ENCODE assay signal across 22 mouse cellular contexts in the genomic region with DNA sequence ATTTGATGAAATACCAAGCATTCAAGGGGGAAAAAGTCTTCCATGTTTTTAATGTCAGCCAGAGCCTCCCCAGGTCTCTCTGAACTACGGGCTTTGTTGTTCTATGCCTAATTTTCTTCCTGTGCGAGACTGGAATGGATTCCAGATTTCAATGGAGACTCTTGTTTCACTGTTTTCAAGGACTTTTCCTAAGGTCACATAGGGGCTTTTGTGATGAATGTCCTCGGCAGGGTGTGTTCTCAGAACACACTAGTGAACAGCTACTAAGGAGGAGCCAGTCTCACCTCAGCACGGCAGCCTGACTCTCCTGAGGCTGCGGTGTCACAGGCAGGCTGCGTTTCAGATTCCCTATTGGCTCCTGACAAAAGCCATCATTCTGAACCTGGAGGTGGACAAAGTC.
DNase-seq lines count a peak whose midpoint lies in the region; ATAC-seq and TF ChIP-seq lines count a peak whose summit lies in the region.
"Had no signal": no experiment of that assay in that cellular context is flagged by ENCODE, and none has a peak within 500 bp of the region (broad histone marks: within the 10 kb centered on the region; RNA-seq: fewer than 3 reads in every experiment).

No protein-coding gene starts in this region.

- no peak overlapping the region for H3K4me3 ChIP-seq in bone marrow macrophage, adult 2 months (ENCODE audit: insufficient read depth, low read length)
- no peak overlapping the region for H3K4me3 ChIP-seq in embryonic facial prominence, embryonic 14.5 days (ENCODE audit: low read depth, low read length)
- no peak overlapping the region for H3K4me3 ChIP-seq in limb, embryonic 15.5 days
- H3K4me3 ChIP-seq in cerebellum, adult 2 months (replicated peaks; ENCODE audit: insufficient read depth, low read depth, low read length) = no peak overlapping the region
- H3K4me3 ChIP-seq: intestine, embryonic 15.5 days; liver, embryonic 13.5 days; lung, embryonic 15.5 days; midbrain, embryonic 13.5 days; neural tube, embryonic 12.5 days had no signal

- H3K4me1 ChIP-seq in bone marrow macrophage, adult 2 months (ENCODE audit: control insufficient read depth, insufficient read depth, low read length) = peaks cover 21% of the 10 kb centered on the region
- peaks cover 19% of the 10 kb centered on the region; the same call in 1 of the 2 replicates for H3K4me1 ChIP-seq in embryonic facial prominence, embryonic 14.5 days (ENCODE audit: control insufficient read depth, insufficient read depth, low read length)
- peaks cover 40% of the 10 kb centered on the region for H3K4me1 ChIP-seq in limb, embryonic 15.5 days
- peaks cover 6% of the 10 kb centered on the region for H3K4me1 ChIP-seq in cerebellum, adult 2 months (ENCODE audit: control insufficient read depth, insufficient read depth, low read length)
- H3K4me1 ChIP-seq: intestine, embryonic 15.5 days; liver, embryonic 13.5 days had no signal

- H3K27me3 ChIP-seq in embryonic facial prominence, embryonic 14.5 days (replicated peaks; ENCODE audit: control insufficient read depth, insufficient read depth, low read length) = no peaks in the 10 kb centered on the region
- no peaks in the 10 kb centered on the region for H3K27me3 ChIP-seq in limb, embryonic 15.5 days
- no peaks in the 10 kb centered on the region for H3K27me3 ChIP-seq in cerebellum, adult 2 months (ENCODE audit: control insufficient read depth, insufficient read depth, low read length)
- H3K27me3 ChIP-seq: intestine, embryonic 15.5 days; liver, embryonic 13.5 days; lung, embryonic 15.5 days; midbrain, embryonic 13.5 days; neural tube, embryonic 12.5 days had no signal

- peak overlapping the region; percentile 34 for H3K27ac ChIP-seq in bone marrow macrophage, adult 2 months (ENCODE audit: insufficient read depth, low read depth, low read length)
- no peak overlapping the region; the same call in 1 of the 2 replicates for H3K27ac ChIP-seq in embryonic facial prominence, embryonic 14.5 days (replicated peaks; ENCODE audit: low read depth, low read length)
- peak overlapping the region; percentile 47; the same call in 1 of the 2 replicates for H3K27ac ChIP-seq in limb, embryonic 15.5 days
- H3K27ac ChIP-seq in cerebellum, adult 2 months (ENCODE audit: insufficient read depth, low read length) = no peak overlapping the region
- H3K27ac ChIP-seq: intestine, embryonic 15.5 days; layer of hippocampus, adult 2 months; liver, embryonic 13.5 days; lung, embryonic 15.5 days; midbrain, embryonic 13.5 days; neural tube, embryonic 12.5 days; stomach, postnatal 0 days had no signal

- H3K9me3 ChIP-seq in embryonic facial prominence, embryonic 14.5 days (ENCODE audit: control insufficient read depth, low read length) = no peaks in the 10 kb centered on the region
- no peaks in the 10 kb centered on the region for H3K9me3 ChIP-seq in limb, embryonic 15.5 days
- H3K9me3 ChIP-seq: intestine, embryonic 15.5 days; liver, embryonic 13.5 days; lung, embryonic 15.5 days; midbrain, embryonic 13.5 days; neural tube, embryonic 12.5 days had no signal

- no peak for TF ChIP-seq CTCF in bone marrow macrophage, adult 2 months (IDR thresholded peaks at IDR 0.05; ENCODE audit: low read depth, low read length)
- no peak for TF ChIP-seq CTCF in cerebellum, adult 2 months (IDR thresholded peaks at IDR 0.05; ENCODE audit: borderline replicate concordance, insufficient read depth, low read depth, low read length)

- DNase-seq in heart, adult 11 months = peak; percentile 79
- no peak for DNase-seq in heart, postnatal 14 days
- no peak for DNase-seq in embryonic facial prominence, embryonic 14.5 days (ENCODE audit: low spot score)
- no peak for DNase-seq in cerebellum, adult 2 months
- no peak for DNase-seq in layer of hippocampus, postnatal 14 days (ENCODE audit: low spot score in 2 of 2)
- DNase-seq in layer of hippocampus, adult 18-20 months (ENCODE audit: low spot score in 2 of 2) = no peak
- DNase-seq: adrenal gland, postnatal 36 days; B cell, adult 2 months; cerebellum, postnatal 14 days; heart, adult 18-20 months; liver, embryonic 13.5 days; right cerebral cortex, postnatal 25 days; thymus, postnatal 25 days had no signal

- no peak for ATAC-seq in embryonic facial prominence, embryonic 14.5 days (ENCODE audit: low read depth)
- no peak for ATAC-seq in limb, embryonic 15.5 days (ENCODE audit: insufficient number of reproducible peaks, low FRiP score, low TSS enrichment, low read depth)
- ATAC-seq: forebrain, embryonic 14.5 days; intestine, embryonic 15.5 days; midbrain, embryonic 13.5 days had no signal

- peak overlapping the region; percentile 40 for H3K4me2 ChIP-seq in embryonic facial prominence, embryonic 14.5 days (ENCODE audit: low read depth, low read length)
- H3K4me2 ChIP-seq in limb, embryonic 15.5 days = no peak overlapping the region
- H3K4me2 ChIP-seq: intestine, embryonic 15.5 days; liver, embryonic 13.5 days; lung, embryonic 15.5 days; midbrain, embryonic 13.5 days; neural tube, embryonic 12.5 days had no signal

- WGBS in embryonic facial prominence, embryonic 14.5 days = 15% methylated on average over 6 of the region's 6 CpGs
- whole genome bisulfite sequencing in limb, embryonic 15.5 days = 26% methylated on average over 6 of the region's 6 CpGs
- WGBS in cerebellum, adult 2 months = 83% methylated on average over 6 of the region's 6 CpGs

- no peak for TF ChIP-seq POLR2A in bone marrow macrophage, adult 2 months (IDR thresholded peaks at IDR 0.05; ENCODE audit: borderline replicate concordance, low read depth, low read length)
- TF ChIP-seq POLR2A in cerebellum, adult 2 months (IDR thresholded peaks at IDR 0.05; ENCODE audit: borderline replicate concordance, insufficient read depth, low read length) = no peak

- H3K9ac ChIP-seq in embryonic facial prominence, embryonic 14.5 days (ENCODE audit: low read depth, low read length) = no peak overlapping the region
- no peak overlapping the region for H3K9ac ChIP-seq in limb, embryonic 15.5 days
- H3K9ac ChIP-seq: intestine, embryonic 15.5 days; liver, embryonic 13.5 days; lung, embryonic 15.5 days; midbrain, embryonic 13.5 days; neural tube, embryonic 12.5 days had no signal

- intact Hi-C loops in heart, postnatal 14 days (cut with DNase I) = no loop called here

- H3K36me3 ChIP-seq in embryonic facial prominence, embryonic 14.5 days (ENCODE audit: control insufficient read depth, insufficient read depth, low read length) = peaks cover 7% of the 10 kb centered on the region; the same call in 1 of the 2 replicates
- no peaks in the 10 kb centered on the region for H3K36me3 ChIP-seq in limb, embryonic 15.5 days
- H3K36me3 ChIP-seq: intestine, embryonic 15.5 days; liver, embryonic 13.5 days; lung, embryonic 15.5 days; midbrain, embryonic 13.5 days; neural tube, embryonic 12.5 days had no signal

Comparison
In these comparisons a context has a peak if more than half of its experiments do, and no peak if none do; other contexts are left out.
1. H3K27ac ChIP-seq: peak in bone marrow macrophage, adult 2 months (single experiment) and limb, embryonic 15.5 days (single experiment); none in embryonic facial prominence, embryonic 14.5 days (single experiment) and cerebellum, adult 2 months (single experiment).